In the genomic region with DNA sequence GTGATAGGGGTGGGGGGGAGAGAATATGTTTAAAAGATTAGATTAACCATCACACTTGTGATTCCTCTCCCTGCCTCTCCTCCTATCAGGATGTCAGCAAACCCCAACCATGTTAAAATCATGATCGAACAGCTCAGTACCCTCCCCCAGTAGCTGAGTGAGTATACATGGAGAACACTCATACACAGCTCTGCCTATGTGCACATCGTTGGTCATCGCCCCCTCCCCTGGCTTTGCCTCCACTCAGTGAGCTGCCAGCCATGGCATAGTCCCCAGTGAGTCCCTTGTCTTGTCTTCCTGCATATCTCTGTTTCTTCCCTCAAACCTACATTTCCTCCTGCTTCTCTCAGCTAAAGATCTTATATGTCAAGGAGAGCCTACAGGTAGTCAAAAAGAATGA, we compare ENCODE assay signal across 34 mouse cellular contexts.
"Had no signal": no experiment of that assay in that cellular context is flagged by ENCODE, and none has a peak within 500 bp of the region (broad histone marks: within the 10 kb centered on the region; RNA-seq: fewer than 3 reads in every experiment).

No protein-coding gene starts in this region.

- H3K4me1 ChIP-seq: heart, embryonic 10.5 days; heart, embryonic 12.5 days; heart, embryonic 13.5 days; heart, embryonic 15.5 days; hindbrain, embryonic 15.5 days had no signal

- ATAC-seq: hindbrain, embryonic 16.5 days; hindbrain, postnatal 0 days; inflammation-experienced regulatory T-cells, adult 6 months; intestine, embryonic 16.5 days; intestine, postnatal 0 days had no signal

- H3K4me3 ChIP-seq: heart, embryonic 10.5 days; heart, embryonic 12.5 days; heart, embryonic 13.5 days; heart, embryonic 15.5 days; hindbrain, embryonic 10.5 days; hindbrain, embryonic 12.5 days; hindbrain, embryonic 13.5 days; hindbrain, embryonic 15.5 days; kidney, embryonic 15.5 days; layer of hippocampus, adult 2 months; left cerebral cortex, adult 2 months had no signal

- H3K27me3 ChIP-seq: heart, embryonic 12.5 days; heart, embryonic 13.5 days; heart, embryonic 15.5 days; hindbrain, embryonic 12.5 days; hindbrain, embryonic 13.5 days; hindbrain, embryonic 15.5 days; kidney, embryonic 15.5 days had no signal

- H3K27ac ChIP-seq: heart, embryonic 10.5 days; heart, embryonic 13.5 days; heart, embryonic 15.5 days; hindbrain, embryonic 10.5 days; hindbrain, embryonic 12.5 days; hindbrain, embryonic 13.5 days; hindbrain, embryonic 14.5 days; hindbrain, embryonic 15.5 days; hindbrain, postnatal 0 days; kidney, embryonic 15.5 days; kidney, postnatal 0 days; layer of hippocampus, adult 2 months; left cerebral cortex, adult 2 months had no signal

- H3K4me2 ChIP-seq: heart, embryonic 11.5 days; heart, embryonic 12.5 days; heart, embryonic 13.5 days; heart, embryonic 15.5 days; hindbrain, embryonic 12.5 days; hindbrain, embryonic 13.5 days; hindbrain, embryonic 14.5 days; hindbrain, embryonic 15.5 days; kidney, embryonic 15.5 days had no signal

- H3K9me3 ChIP-seq: heart, embryonic 10.5 days; heart, embryonic 12.5 days; heart, embryonic 13.5 days; heart, embryonic 15.5 days; hindbrain, embryonic 10.5 days; hindbrain, embryonic 12.5 days; hindbrain, embryonic 13.5 days; hindbrain, embryonic 15.5 days; kidney, embryonic 15.5 days had no signal

- H3K36me3 ChIP-seq: heart, embryonic 10.5 days; heart, embryonic 12.5 days; heart, embryonic 15.5 days; hindbrain, embryonic 10.5 days; hindbrain, embryonic 12.5 days; hindbrain, embryonic 13.5 days; hindbrain, embryonic 15.5 days; kidney, embryonic 15.5 days had no signal

- DNase-seq: heart, postnatal 10 days; heart, postnatal 36 days; heart, postnatal 4 days; kidney, adult 11 months; kidney, adult 18-20 months; kidney, adult 2 months; kidney, adult 8-10 months; kidney, adult 9 months; kidney, postnatal 10 days; kidney, postnatal 14 days; kidney, postnatal 25 days; kidney, postnatal 36 days; kidney, postnatal 4 days; layer of hippocampus, adult 9-11 months; layer of hippocampus, postnatal 36 days had no signal

- H3K9ac ChIP-seq: heart, embryonic 12.5 days; heart, embryonic 13.5 days; heart, embryonic 15.5 days; hindbrain, embryonic 12.5 days; hindbrain, embryonic 13.5 days; hindbrain, embryonic 14.5 days; hindbrain, embryonic 15.5 days; kidney, embryonic 15.5 days had no signal
